Mouse (Mus musculus) C2C12 (cell line): ENCODE results near the gene Cuedc2.
A peak's percentile ranks its signal among the peaks of the same experiment; 100 is the strongest.

Experiments
- CTCF ChIP-seq: IDR thresholded peaks from one replicate; pipeline ENCODE4 v1.5.1; 2011; ENCODE audit not compliant: control insufficient read depth, insufficient read depth, insufficient read length
- FOSL1 ChIP-seq: IDR thresholded peaks from one replicate; pipeline ENCODE4 v1.8.0; 2011; ENCODE audit warnings: mild to moderate bottlenecking, low read length; ENCODE audit not compliant: poor library complexity, insufficient read depth, severe bottlenecking
- MAX ChIP-seq: IDR thresholded peaks from one replicate; pipeline ENCODE4 v1.6.1; 2011; ENCODE audit warnings: mild to moderate bottlenecking, control low read depth
- MYOD1 ChIP-seq: IDR thresholded peaks from one replicate; pipeline ENCODE4 v1.6.1; 2011; ENCODE audit warnings: low read depth; ENCODE audit not compliant: control insufficient read depth, insufficient read length
- MYOG ChIP-seq: IDR thresholded peaks from one replicate; pipeline ENCODE4 v1.6.1; 2011; ENCODE audit not compliant: control insufficient read depth, insufficient read length; ENCODE audit errors: extremely low read depth
- USF1 ChIP-seq: IDR thresholded peaks from one replicate; pipeline ENCODE4 v1.6.1; 2011; ENCODE audit warnings: low read depth, mild to moderate bottlenecking, control low read depth, moderate library complexity

GRCm38 (mm10) chr19:46304216-46304841, 34.2 kb downstream of the Cuedc2 start, which contains the start of gene Nfkb2:
- TF ChIP-seq USF1 = no peak
- peak; percentile 40 for TF ChIP-seq CTCF
- no peak for TF ChIP-seq MYOG
- TF ChIP-seq MAX = peak; percentile 10
- no peak for TF ChIP-seq FOSL1
- no peak for TF ChIP-seq MYOD1
